Mouse (Mus musculus): ENCODE measurements around the gene Wars2. TPM values are rescaled to one million over a fixed set of nuclear protein-coding genes. Genes with fewer than 3 reads are reported as not detected.

Wars2 gene
- polyA plus RNA-seq, 1 experiment: 11.3 TPM

GRCm38 (mm10) chr3:99249906-99250305 lies 109.0 kb downstream of the Wars2 start:
- Histone ChIP-seq H3K27ac (replicated peaks; ENCODE audit: low read depth, low read length) (no peak overlapping the region), H3K4me3 (ENCODE audit: insufficient read depth, low read depth, low read length) (no peak overlapping the region), H3K4me1 (ENCODE audit: control insufficient read depth, insufficient read depth, insufficient read length, low read length) (no peaks in the 10 kb centered on the region)

GRCm38 (mm10) chr3:99251271-99252165 lies 110.7 kb downstream of the Wars2 start:
- Histone ChIP-seq H3K27ac (replicated peaks; ENCODE audit: low read depth, low read length) (no peak overlapping the region), H3K4me3 (ENCODE audit: insufficient read depth, low read depth, low read length) (no peak overlapping the region), H3K4me1 (ENCODE audit: control insufficient read depth, insufficient read depth, insufficient read length, low read length) (no peaks in the 10 kb centered on the region)

GRCm38 (mm10) chr3:99252461-99253091 lies 111.7 kb downstream of the Wars2 start:
- Histone ChIP-seq H3K27ac (replicated peaks; ENCODE audit: low read depth, low read length) (no peak overlapping the region), H3K4me1 (ENCODE audit: control insufficient read depth, insufficient read depth, insufficient read length, low read length) (no peaks in the 10 kb centered on the region), H3K4me3 (ENCODE audit: insufficient read depth, low read depth, low read length) (peak overlapping the region; percentile 60; the same call in 1 of the 2 replicates)

- H3K4me3 ChIP-seq (ENCODE audit: insufficient read depth, low read depth, low read length): peak overlapping the region; percentile 60
- no peak overlapping the region for H3K27ac ChIP-seq (replicated peaks; ENCODE audit: low read depth, low read length)
- no peaks in the 10 kb centered on the region for H3K4me1 ChIP-seq (ENCODE audit: control insufficient read depth, insufficient read depth, insufficient read length, low read length)
Measured at GRCm38 (mm10) chr3:99253092-99253488, 112.2 kb downstream of the Wars2 start.

GRCm38 (mm10) chr3:99253497-99254451 lies 112.9 kb downstream of the Wars2 start:
- peak overlapping the region; percentile 60 for H3K4me3 ChIP-seq (ENCODE audit: insufficient read depth, low read depth, low read length)
- peak overlapping the region; percentile 68 for H3K27ac ChIP-seq (replicated peaks; ENCODE audit: low read depth, low read length)
- H3K4me1 ChIP-seq (ENCODE audit: control insufficient read depth, insufficient read depth, insufficient read length, low read length): no peaks in the 10 kb centered on the region

- no peaks in the 10 kb centered on the region for H3K4me1 ChIP-seq (ENCODE audit: control insufficient read depth, insufficient read depth, insufficient read length, low read length)
- H3K4me3 ChIP-seq (ENCODE audit: insufficient read depth, low read depth, low read length): peak overlapping the region; percentile 60
- H3K27ac ChIP-seq (replicated peaks; ENCODE audit: low read depth, low read length): 0 out of 2 replicates have a peak overlapping the region, but pooled peaks have one; percentile 24
Measured at GRCm38 (mm10) chr3:99254559-99255151, 113.8 kb downstream of the Wars2 start.

GRCm38 (mm10) chr3:99255411-99256365 lies 114.8 kb downstream of the Wars2 start:
- H3K27ac ChIP-seq (replicated peaks; ENCODE audit: low read depth, low read length): no peak overlapping the region
- peak overlapping the region; percentile 60 for H3K4me3 ChIP-seq (ENCODE audit: insufficient read depth, low read depth, low read length)
- H3K4me1 ChIP-seq (ENCODE audit: control insufficient read depth, insufficient read depth, insufficient read length, low read length): no peaks in the 10 kb centered on the region

GRCm38 (mm10) chr3:99256366-99256750 lies 115.5 kb downstream of the Wars2 start:
- Histone ChIP-seq H3K27ac (replicated peaks; ENCODE audit: low read depth, low read length) (no peak overlapping the region), H3K4me3 (ENCODE audit: insufficient read depth, low read depth, low read length) (peak overlapping the region; percentile 16; the same call in 1 of the 2 replicates), H3K4me1 (ENCODE audit: control insufficient read depth, insufficient read depth, insufficient read length, low read length) (no peaks in the 10 kb centered on the region)

- H3K4me1 ChIP-seq (ENCODE audit: control insufficient read depth, insufficient read depth, insufficient read length, low read length): no peaks in the 10 kb centered on the region
- H3K27ac ChIP-seq (replicated peaks; ENCODE audit: low read depth, low read length): no peak overlapping the region
- H3K4me3 ChIP-seq (ENCODE audit: insufficient read depth, low read depth, low read length): no peak overlapping the region; the same call in 1 of the 2 replicates
Measured at GRCm38 (mm10) chr3:99256766-99257165, 115.9 kb downstream of the Wars2 start.

GRCm38 (mm10) chr3:99257586-99258577 lies 117.0 kb downstream of the Wars2 start:
- Histone ChIP-seq H3K4me1 (ENCODE audit: control insufficient read depth, insufficient read depth, insufficient read length, low read length) (no peaks in the 10 kb centered on the region), H3K27ac (replicated peaks; ENCODE audit: low read depth, low read length) (no peak overlapping the region), H3K4me3 (ENCODE audit: insufficient read depth, low read depth, low read length) (no peak overlapping the region)

- H3K4me1 ChIP-seq (ENCODE audit: control insufficient read depth, insufficient read depth, insufficient read length, low read length): no peaks in the 10 kb centered on the region
- H3K27ac ChIP-seq (replicated peaks; ENCODE audit: low read depth, low read length): no peak overlapping the region
Measured at GRCm38 (mm10) chr3:99259741-99260270, 118.9 kb downstream of the Wars2 start.

GRCm38 (mm10) chr3:99260395-99260794 lies 119.5 kb downstream of the Wars2 start:
- Histone ChIP-seq H3K27ac (replicated peaks; ENCODE audit: low read depth, low read length) (no peak overlapping the region), H3K4me1 (ENCODE audit: control insufficient read depth, insufficient read depth, insufficient read length, low read length) (no peaks in the 10 kb centered on the region), H3K4me3 (ENCODE audit: insufficient read depth, low read depth, low read length) (no peak overlapping the region)

More at GRCm38 (mm10) chr3:99259741-99260270, 118.9 kb downstream of the Wars2 start:
- H3K4me3 ChIP-seq (ENCODE audit: insufficient read depth, low read depth, low read length): no peak overlapping the region

All from brown adipose tissue, adult 24 weeks (tissue).